28 mouse cellular contexts compared by ENCODE assay signal in the genomic region with DNA sequence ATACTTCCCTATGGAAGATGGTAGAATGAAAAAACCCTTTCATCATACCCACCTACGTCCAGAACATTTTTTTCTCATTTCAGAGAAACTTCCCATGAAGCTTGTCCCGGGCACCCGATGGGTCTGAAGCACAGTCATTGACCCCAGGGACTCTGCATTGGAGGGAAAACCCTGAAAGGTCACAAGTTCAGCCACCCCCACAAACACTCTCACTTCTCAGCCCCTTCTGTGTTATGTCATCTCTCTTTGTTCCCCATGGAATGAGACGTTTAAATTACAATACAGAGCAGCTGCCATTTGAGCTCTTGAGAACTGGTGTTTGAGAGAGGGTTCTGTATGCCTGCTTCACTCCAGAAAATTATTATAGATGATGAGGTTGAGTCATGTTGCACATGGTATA. TPM values are rescaled to one million over a fixed set of nuclear protein-coding genes. Genes with fewer than 3 reads are reported as not detected.
DNase-seq lines count a peak whose midpoint lies in the region; ATAC-seq and TF ChIP-seq lines count a peak whose summit lies in the region.
"Had no signal": no experiment of that assay in that cellular context is flagged by ENCODE, and none has a peak within 500 bp of the region (broad histone marks: within the 10 kb centered on the region; RNA-seq: fewer than 3 reads in every experiment).

No protein-coding gene starts in this region.

- H3K4me3 ChIP-seq in hindbrain, embryonic 10.5 days, result no peak overlapping the region
- no peak overlapping the region for H3K4me3 ChIP-seq in hindbrain, embryonic 14.5 days (replicated peaks; ENCODE audit: low read length)
- H3K4me3 ChIP-seq in ES-Bruce4 (ENCODE audit: low read depth, low read length), result no peak overlapping the region
- no peak overlapping the region for H3K4me3 ChIP-seq in embryonic facial prominence, embryonic 11.5 days (ENCODE audit: low read depth, low read length)
- H3K4me3 ChIP-seq: embryonic facial prominence, embryonic 12.5 days; erythroblast, embryonic 14.5 days; forebrain, embryonic 13.5 days; hindbrain, embryonic 13.5 days; limb, embryonic 15.5 days had no signal

- H3K9ac ChIP-seq in hindbrain, embryonic 14.5 days, result no peak overlapping the region
- H3K9ac ChIP-seq in ES-Bruce4 (ENCODE audit: low read depth, poor library complexity, severe bottlenecking), result no peak overlapping the region
- H3K9ac ChIP-seq in embryonic facial prominence, embryonic 11.5 days (replicated peaks; ENCODE audit: low read length), result no peak overlapping the region
- H3K9ac ChIP-seq: embryonic facial prominence, embryonic 12.5 days; forebrain, embryonic 13.5 days; hindbrain, embryonic 13.5 days; limb, embryonic 15.5 days; liver, embryonic 14.5 days; lung, embryonic 14.5 days had no signal

- no peak overlapping the region; the same call in 1 of the 2 replicates for H3K27ac ChIP-seq in hindbrain, embryonic 10.5 days
- H3K27ac ChIP-seq in hindbrain, embryonic 14.5 days, result no peak overlapping the region
- no peak overlapping the region for H3K27ac ChIP-seq in ES-Bruce4 (ENCODE audit: insufficient read depth, low read length)
- no peak overlapping the region for H3K27ac ChIP-seq in embryonic facial prominence, embryonic 11.5 days (replicated peaks; ENCODE audit: low read depth, low read length)
- H3K27ac ChIP-seq: embryonic facial prominence, embryonic 12.5 days; forebrain, embryonic 13.5 days; hindbrain, embryonic 13.5 days; limb, embryonic 15.5 days; liver, embryonic 14.5 days had no signal

- peaks cover 12% of the 10 kb centered on the region for H3K4me1 ChIP-seq in hindbrain, embryonic 10.5 days (replicated peaks)
- H3K4me1 ChIP-seq in hindbrain, embryonic 14.5 days (replicated peaks; ENCODE audit: control insufficient read depth, insufficient read depth, low read length), result no peaks in the 10 kb centered on the region
- H3K4me1 ChIP-seq in ES-Bruce4 (ENCODE audit: control insufficient read depth, insufficient read depth, low read length), result no peaks in the 10 kb centered on the region
- no peaks in the 10 kb centered on the region for H3K4me1 ChIP-seq in embryonic facial prominence, embryonic 11.5 days (ENCODE audit: control insufficient read depth, insufficient read depth, low read length)
- H3K4me1 ChIP-seq: forebrain, embryonic 13.5 days; hindbrain, embryonic 13.5 days; limb, embryonic 15.5 days had no signal

- intact Hi-C loops in heart, postnatal 25 days (cut with DNase I), result no loop called here

- TF ChIP-seq CTCF in ES-Bruce4 (IDR thresholded peaks at IDR 0.05; ENCODE audit: low read depth, low read length), result no peak
- TF ChIP-seq CTCF in brain, embryonic 14.5 days (IDR thresholded peaks at IDR 0.05; ENCODE audit: borderline replicate concordance, extremely low read depth, insufficient read depth, insufficient read length), result no peak

- H3K36me3 ChIP-seq in hindbrain, embryonic 10.5 days, result no peaks in the 10 kb centered on the region
- H3K36me3 ChIP-seq in hindbrain, embryonic 14.5 days (replicated peaks; ENCODE audit: control insufficient read depth, insufficient read depth), result no peaks in the 10 kb centered on the region
- H3K36me3 ChIP-seq in ES-Bruce4 (ENCODE audit: control insufficient read depth, insufficient read depth, low read length, poor library complexity, severe bottlenecking), result no peaks in the 10 kb centered on the region
- no peaks in the 10 kb centered on the region for H3K36me3 ChIP-seq in embryonic facial prominence, embryonic 11.5 days (replicated peaks; ENCODE audit: control insufficient read depth, insufficient read depth, low read depth, low read length)
- H3K36me3 ChIP-seq: embryonic facial prominence, embryonic 12.5 days; G1E; hindbrain, embryonic 13.5 days; limb, embryonic 15.5 days had no signal

- WGBS in hindbrain, embryonic 10.5 days, result 5% methylated on average over 4 of the region's 4 CpGs
- 7% methylated on average over 4 of the region's 4 CpGs for WGBS in hindbrain, embryonic 14.5 days
- 13% methylated on average over 4 of the region's 4 CpGs for WGBS in embryonic facial prominence, embryonic 11.5 days

- no peak for TF ChIP-seq POLR2A in ES-Bruce4 (IDR thresholded peaks at IDR 0.05; ENCODE audit: insufficient read depth, low read length)
- TF ChIP-seq POLR2A in brain, embryonic 14.5 days (IDR thresholded peaks at IDR 0.05; ENCODE audit: borderline replicate concordance, extremely low read depth, insufficient read depth, insufficient read length, poor library complexity, severe bottlenecking), result no peak

- no peak for ATAC-seq in hindbrain, embryonic 14.5 days (ENCODE audit: low FRiP score)
- peak; percentile 78 for ATAC-seq in embryonic facial prominence, embryonic 11.5 days (replicated peaks; ENCODE audit: insufficient number of reproducible peaks, low FRiP score, low TSS enrichment, low read depth)
- ATAC-seq: activated CD4-positive, CD25-positive, alpha-beta regulatory T cell, adult 4 months; forebrain, embryonic 13.5 days; midbrain, embryonic 16.5 days; Patski had no signal

- no peaks in the 10 kb centered on the region for H3K27me3 ChIP-seq in hindbrain, embryonic 10.5 days (ENCODE audit: insufficient read depth, poor library complexity, severe bottlenecking)
- no peaks in the 10 kb centered on the region for H3K27me3 ChIP-seq in hindbrain, embryonic 14.5 days (ENCODE audit: control insufficient read depth, insufficient read depth, low read length)
- no peaks in the 10 kb centered on the region for H3K27me3 ChIP-seq in ES-Bruce4 (ENCODE audit: control insufficient read depth, insufficient read depth, low read length, poor library complexity, severe bottlenecking)
- H3K27me3 ChIP-seq in embryonic facial prominence, embryonic 11.5 days (ENCODE audit: control insufficient read depth, insufficient read depth, low read length), result no peaks in the 10 kb centered on the region
- H3K27me3 ChIP-seq: embryonic facial prominence, embryonic 12.5 days; forebrain, embryonic 13.5 days; hindbrain, embryonic 13.5 days; limb, embryonic 15.5 days; Patski had no signal

- peak; percentile 61 for DNase-seq in hindbrain, embryonic 10.5 days (ENCODE audit: low spot score)
- no peak for DNase-seq in hindbrain, embryonic 14.5 days (ENCODE audit: low spot score)
- peak; percentile 15 for DNase-seq in brain, embryonic 14.5 days (ENCODE audit: low read depth)
- DNase-seq in embryonic facial prominence, embryonic 11.5 days (ENCODE audit: low spot score), result peak; percentile 63
- no peak for DNase-seq in kidney, adult 11 months
- DNase-seq in adrenal gland, postnatal 10 days, result no peak
- no peak for DNase-seq in heart, postnatal 25 days (ENCODE audit: low spot score)
- DNase-seq: adrenal gland, adult 8-10 months; cerebellum, adult 2 months; cerebellum, postnatal 25 days; kidney, adult 9 months; kidney, postnatal 14 days; lung, embryonic 14.5 days; retina, postnatal 1 day; right cerebral cortex, postnatal 25 days; spleen, adult 18-20 months had no signal

- TF ChIP-seq EP300 in ES-Bruce4 (IDR thresholded peaks at IDR 0.05; ENCODE audit: insufficient read depth, low read depth, low read length), result 0 out of 2 replicates have a peak, but pooled peaks have one; percentile 21

- H3K4me2 ChIP-seq in hindbrain, embryonic 14.5 days (replicated peaks), result no peak overlapping the region
- H3K4me2 ChIP-seq in embryonic facial prominence, embryonic 11.5 days (ENCODE audit: low read depth, low read length), result no peak overlapping the region
- H3K4me2 ChIP-seq: embryonic facial prominence, embryonic 12.5 days; forebrain, embryonic 13.5 days; heart, embryonic 11.5 days; hindbrain, embryonic 13.5 days; limb, embryonic 15.5 days; lung, embryonic 14.5 days had no signal

- H3K9me3 ChIP-seq in hindbrain, embryonic 10.5 days, result no peaks in the 10 kb centered on the region
- no peaks in the 10 kb centered on the region for H3K9me3 ChIP-seq in hindbrain, embryonic 14.5 days (ENCODE audit: control insufficient read depth, low read length)
- no peaks in the 10 kb centered on the region for H3K9me3 ChIP-seq in ES-Bruce4 (replicated peaks; ENCODE audit: control insufficient read depth, insufficient read depth, low read length, poor library complexity, severe bottlenecking)
- no peaks in the 10 kb centered on the region for H3K9me3 ChIP-seq in embryonic facial prominence, embryonic 11.5 days (replicated peaks; ENCODE audit: control insufficient read depth, low read length)
- H3K9me3 ChIP-seq: embryonic facial prominence, embryonic 12.5 days; forebrain, embryonic 13.5 days; G1E; hindbrain, embryonic 13.5 days; limb, embryonic 15.5 days had no signal

RNA-seq across cellular contexts. Expression of a gene that starts 53.8 kb away (rescaled TPM):
- 8.9 and 9.4 TPM in 2 replicates for polyA plus RNA-seq in hindbrain, embryonic 10.5 days (2016; fragmentation: Nextera tagmentation; extraction: Ambion mirVana)
- polyA plus RNA-seq in hindbrain, embryonic 14.5 days (2014; fragmentation: Nextera tagmentation; extraction: Ambion mirVana), result 15.1 and 15.7 TPM in 2 replicates
- 20.0 and 25.0 TPM in 2 replicates for polyA plus RNA-seq in ES-Bruce4 (2011; ENCODE audit: insufficient read depth, insufficient read length, low read depth, missing spikeins)
- 5.9 and 6.1 TPM in 2 replicates for polyA plus RNA-seq in brain, embryonic 14.5 days (2012; rRNA removed)
- 10.7 and 13.6 TPM in 2 replicates for polyA plus RNA-seq in embryonic facial prominence, embryonic 11.5 days (2014; fragmentation: Nextera tagmentation; extraction: Ambion mirVana)
- total RNA-seq in adrenal gland, postnatal 10 days (2021), result 10 to 100 TPM; 12.2 to 13.7 TPM
- 10 to 100 TPM in 1 of 2 experiments, 1 to 10 TPM in 1; 8.3 to 12.0 TPM for total RNA-seq in heart, postnatal 25 days (2021)

RNA-seq across cellular contexts. Expression of a gene that starts 54.3 kb away (rescaled TPM):
- 58.2 and 63.6 TPM in 2 replicates for polyA plus RNA-seq in hindbrain, embryonic 10.5 days (2016; fragmentation: Nextera tagmentation; extraction: Ambion mirVana)
- polyA plus RNA-seq in hindbrain, embryonic 14.5 days (2014; fragmentation: Nextera tagmentation; extraction: Ambion mirVana), result 53.2 and 56.3 TPM in 2 replicates
- 40.0 and 49.0 TPM in 2 replicates for polyA plus RNA-seq in ES-Bruce4 (2011; ENCODE audit: insufficient read depth, insufficient read length, low read depth, missing spikeins)
- 17.6 and 18.6 TPM in 2 replicates for polyA plus RNA-seq in brain, embryonic 14.5 days (2012; rRNA removed)
- 72.3 and 78.5 TPM in 2 replicates for polyA plus RNA-seq in embryonic facial prominence, embryonic 11.5 days (2014; fragmentation: Nextera tagmentation; extraction: Ambion mirVana)
- total RNA-seq in adrenal gland, postnatal 10 days (2021), result 10 to 100 TPM; 17.8 to 18.7 TPM
- 1 to 10 TPM; 5.5 to 7.5 TPM for total RNA-seq in heart, postnatal 25 days (2021)

Comparison
In these comparisons a context has a peak if more than half of its experiments do, and no peak if none do; other contexts are left out.
1. DNase-seq: peak in hindbrain, embryonic 10.5 days (single experiment), brain, embryonic 14.5 days (single experiment) and embryonic facial prominence, embryonic 11.5 days (single experiment); none in hindbrain, embryonic 14.5 days (single experiment), kidney, adult 11 months (single experiment), adrenal gland, postnatal 10 days (single experiment) and heart, postnatal 25 days (single experiment).